Mouse (Mus musculus): ENCODE data around the gene 4833439L19Rik. TPM values are rescaled to one million over a fixed set of nuclear protein-coding genes. Genes with fewer than 3 reads are reported as not detected.

4833439L19Rik gene
- polyA plus RNA-seq, 1 experiment: 165 TPM

- no peak for DNase-seq (ENCODE audit: extremely low spot score in 1 of 2, low spot score in 1 of 2)
Measured at GRCm38 (mm10) chr13:54582860-54583259, 17.6 kb upstream of the 4833439L19Rik start.

GRCm38 (mm10) chr13:54582126-54582525 lies 16.9 kb upstream of the 4833439L19Rik start:
- no peak for DNase-seq (ENCODE audit: extremely low spot score in 1 of 2, low spot score in 1 of 2)

GRCm38 (mm10) chr13:54581385-54581784 lies 16.1 kb upstream of the 4833439L19Rik start:
- no peak for DNase-seq (ENCODE audit: extremely low spot score in 1 of 2, low spot score in 1 of 2)

GRCm38 (mm10) chr13:54577652-54578507 lies 12.6 kb upstream of the 4833439L19Rik start:
- DNase-seq (ENCODE audit: extremely low spot score in 1 of 2, low spot score in 1 of 2): no peak

GRCm38 (mm10) chr13:54575489-54575888 lies 10.3 kb upstream of the 4833439L19Rik start:
- no peak for DNase-seq (ENCODE audit: extremely low spot score in 1 of 2, low spot score in 1 of 2)

- peak in 1 of 2 experiments; percentile 74 for DNase-seq (ENCODE audit: extremely low spot score in 1 of 2, low spot score in 1 of 2)
Measured at GRCm38 (mm10) chr13:54574854-54575481, 9.7 kb upstream of the 4833439L19Rik start, which contains the start of gene Arl10. Gene Arl10 (plus strand): TSS chr13:54575015.

- DNase-seq (ENCODE audit: extremely low spot score in 1 of 2, low spot score in 1 of 2): no peak
Measured at GRCm38 (mm10) chr13:54572621-54573020, 7.4 kb upstream of the 4833439L19Rik start.

GRCm38 (mm10) chr13:54571637-54572036 lies 6.4 kb upstream of the 4833439L19Rik start:
- no peak for DNase-seq (ENCODE audit: extremely low spot score in 1 of 2, low spot score in 1 of 2)

GRCm38 (mm10) chr13:54570736-54571135 lies 5.5 kb upstream of the 4833439L19Rik start:
- DNase-seq (ENCODE audit: extremely low spot score in 1 of 2, low spot score in 1 of 2): no peak

GRCm38 (mm10) chr13:54569282-54569681 lies 4.0 kb upstream of the 4833439L19Rik start:
- DNase-seq (ENCODE audit: extremely low spot score in 1 of 2, low spot score in 1 of 2): no peak

- DNase-seq (ENCODE audit: extremely low spot score in 1 of 2, low spot score in 1 of 2): no peak
Measured at GRCm38 (mm10) chr13:54568380-54568779, 3.1 kb upstream of the 4833439L19Rik start.

GRCm38 (mm10) chr13:54565594-54566345 lies 535 bp upstream of the 4833439L19Rik start:
- peak in 1 of 2 experiments; percentile 67 for DNase-seq (ENCODE audit: extremely low spot score in 1 of 2, low spot score in 1 of 2)

GRCm38 (mm10) chr13:54564232-54565200 lies 719 bp downstream of the 4833439L19Rik start:
- DNase-seq (ENCODE audit: extremely low spot score in 1 of 2, low spot score in 1 of 2): no peak

- no peak for DNase-seq (ENCODE audit: extremely low spot score in 1 of 2, low spot score in 1 of 2)
Measured at GRCm38 (mm10) chr13:54562562-54562961, 2.7 kb downstream of the 4833439L19Rik start.

- peak in 1 of 2 experiments; percentile 69 for DNase-seq (ENCODE audit: extremely low spot score in 1 of 2, low spot score in 1 of 2)
Measured at GRCm38 (mm10) chr13:54560608-54561007, 4.6 kb downstream of the 4833439L19Rik start.

GRCm38 (mm10) chr13:54559656-54560055 lies 5.6 kb downstream of the 4833439L19Rik start:
- no peak for DNase-seq (ENCODE audit: extremely low spot score in 1 of 2, low spot score in 1 of 2)

- DNase-seq (ENCODE audit: extremely low spot score in 1 of 2, low spot score in 1 of 2): no peak
Measured at GRCm38 (mm10) chr13:54557652-54558051, 7.6 kb downstream of the 4833439L19Rik start.

- DNase-seq (ENCODE audit: extremely low spot score in 1 of 2, low spot score in 1 of 2): peak in 1 of 2 experiments; percentile 46
Measured at GRCm38 (mm10) chr13:54556796-54557195, 8.4 kb downstream of the 4833439L19Rik start.

- no peak for DNase-seq (ENCODE audit: extremely low spot score in 1 of 2, low spot score in 1 of 2)
Measured at GRCm38 (mm10) chr13:54556176-54556575, 9.1 kb downstream of the 4833439L19Rik start.

- DNase-seq (ENCODE audit: extremely low spot score in 1 of 2, low spot score in 1 of 2): no peak
Measured at GRCm38 (mm10) chr13:54548036-54548435, 17.2 kb downstream of the 4833439L19Rik start.

Measured in frontal cortex, adult 2 months (tissue).